Mouse (Mus musculus): ENCODE data around the gene Irgq.

The Irgq gene

DNA sequence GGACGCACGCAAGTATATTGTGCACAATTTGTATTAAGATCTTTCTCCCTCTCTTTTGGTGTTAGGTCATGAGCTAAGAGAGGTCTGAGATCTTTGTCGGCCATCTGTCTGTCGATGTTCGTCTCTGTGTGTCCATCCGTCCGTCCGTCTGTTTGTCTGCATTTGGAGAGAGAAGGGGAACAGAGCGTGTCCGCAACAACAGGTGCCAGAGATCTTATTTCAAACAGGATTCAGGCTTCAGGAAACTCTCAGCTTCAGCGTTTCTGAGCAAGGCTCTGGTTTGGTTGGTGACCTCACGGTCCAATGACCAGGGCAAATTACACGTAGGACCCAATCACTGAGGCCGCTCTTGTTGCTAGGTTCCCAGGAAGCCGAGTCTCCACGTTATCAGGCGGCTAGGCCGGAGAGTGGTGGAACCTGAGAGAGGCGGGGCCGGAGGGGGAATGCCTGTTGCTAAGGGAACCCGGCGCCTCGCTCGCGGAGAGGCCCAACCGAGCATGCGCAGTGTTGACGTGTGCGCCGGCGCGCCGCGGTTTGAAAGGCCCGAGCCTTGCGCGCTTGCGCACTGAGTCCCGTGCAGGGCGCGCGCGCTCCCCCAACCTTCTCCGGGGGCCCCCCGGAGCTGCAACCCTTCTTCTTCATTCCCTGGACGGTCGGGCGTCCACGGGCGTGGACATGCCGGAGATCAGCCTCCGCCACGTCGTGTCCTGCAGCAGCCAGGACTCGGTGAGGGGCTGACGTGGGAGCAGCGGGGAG is 16.3 kb downstream of the Irgq start:
- peak; percentile 99 for DNase-seq (ENCODE audit: low read depth, low spot score)

DNA sequence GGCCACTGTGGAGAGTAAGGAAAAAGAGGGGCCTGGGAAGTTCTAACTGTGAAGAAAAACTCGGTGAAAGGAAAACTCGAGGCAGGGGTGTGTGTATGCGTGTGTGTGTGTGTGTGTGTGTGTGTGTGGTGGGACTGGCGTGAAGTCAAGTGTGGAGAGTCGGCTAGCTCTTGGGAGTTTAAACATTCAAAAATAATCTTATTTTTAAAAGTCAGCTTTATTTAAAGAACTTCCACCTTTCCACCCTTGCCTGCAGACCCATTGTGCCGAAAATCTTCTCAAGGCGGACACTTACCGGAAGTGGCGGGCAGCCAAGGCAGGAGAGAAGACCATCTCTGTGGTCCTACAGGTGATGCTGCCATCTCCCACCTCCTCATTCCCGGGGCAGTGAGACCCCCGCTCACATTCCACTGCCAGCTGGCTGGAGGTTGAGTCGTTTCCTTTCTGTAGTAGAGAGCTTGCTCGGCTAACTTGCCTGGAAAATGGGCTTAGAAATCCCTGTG is 17.1 kb downstream of the Irgq start:
- no peak for DNase-seq (ENCODE audit: low read depth, low spot score)

DNA sequence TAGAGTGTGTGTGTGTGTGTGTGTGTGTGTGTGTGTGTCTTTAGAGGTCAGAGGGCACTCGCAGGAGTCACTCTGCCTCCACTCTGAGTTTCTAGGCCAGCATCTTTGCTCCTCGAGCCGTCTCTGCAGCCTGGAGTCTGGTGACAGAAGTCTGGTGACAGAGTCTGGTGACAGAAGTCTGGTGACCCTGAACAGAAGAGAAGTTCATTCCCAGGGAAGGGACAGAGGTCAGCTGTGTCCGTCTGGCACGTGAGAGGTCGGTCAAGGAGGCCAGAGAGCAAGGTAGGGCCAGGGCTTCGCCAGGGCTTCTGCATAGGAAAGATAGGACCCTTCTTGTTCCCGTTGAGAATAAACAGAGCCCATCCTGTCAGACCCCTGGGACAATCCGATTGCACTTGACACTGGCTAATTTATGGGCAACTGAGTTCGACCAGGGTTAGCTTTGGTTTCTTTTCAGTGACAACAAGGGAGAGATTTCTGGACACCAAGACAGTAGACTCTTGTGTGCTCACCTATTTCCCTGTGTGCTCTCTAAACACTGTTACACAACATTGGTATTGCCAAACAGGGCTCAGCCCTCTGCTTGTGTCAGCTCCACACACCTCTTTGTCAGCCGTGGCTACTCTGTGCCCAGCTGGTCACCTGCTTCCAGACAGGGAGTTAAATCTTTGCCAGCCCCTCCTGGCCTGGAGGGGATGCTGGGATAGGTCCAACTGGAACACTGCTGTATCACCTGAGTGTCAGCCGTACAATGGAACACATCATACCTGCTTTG is 21.7 kb downstream of the Irgq start:
- no peak for DNase-seq (ENCODE audit: low read depth, low spot score)

DNA sequence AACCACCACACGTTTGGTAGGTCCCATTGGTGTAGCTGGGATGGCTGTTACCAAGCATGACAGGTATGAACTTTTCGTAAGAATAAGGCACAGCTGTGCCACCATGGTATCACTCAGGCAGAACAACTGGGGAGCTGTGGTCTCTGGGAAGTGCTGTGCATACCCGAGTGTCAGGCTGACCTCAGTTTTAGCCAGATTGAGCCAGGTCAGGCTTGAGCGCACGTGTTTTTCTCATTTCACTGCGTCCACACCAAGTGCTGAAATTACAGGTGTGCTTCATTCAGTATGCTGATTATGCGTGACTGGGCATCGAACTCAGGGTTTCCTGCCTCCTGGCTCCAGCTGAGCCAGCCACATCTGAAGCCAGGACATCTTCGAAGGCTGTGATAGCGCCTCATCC is 25.3 kb downstream of the Irgq start:
- no peak for DNase-seq (ENCODE audit: low read depth, low spot score)

DNA sequence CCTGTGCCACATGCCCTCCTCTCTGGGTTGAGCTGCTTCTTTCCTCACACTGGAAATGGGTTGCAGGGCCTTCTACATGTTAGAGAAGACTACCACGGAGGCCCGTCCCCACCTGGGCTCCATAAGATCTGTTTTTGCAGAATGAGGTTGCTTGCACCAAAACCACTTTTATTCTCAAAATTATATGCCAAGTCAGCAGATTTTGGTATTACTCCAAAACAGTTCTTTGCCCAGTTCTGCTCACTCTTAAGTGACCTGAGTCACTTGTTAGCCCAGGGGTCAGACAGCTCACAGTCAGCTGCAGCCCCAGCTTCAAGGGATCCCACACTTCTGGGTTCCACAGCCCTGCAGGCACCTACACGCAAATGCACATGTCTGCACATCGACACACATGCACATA is 31.0 kb downstream of the Irgq start:
- no peak for DNase-seq (ENCODE audit: low read depth, low spot score)

DNA sequence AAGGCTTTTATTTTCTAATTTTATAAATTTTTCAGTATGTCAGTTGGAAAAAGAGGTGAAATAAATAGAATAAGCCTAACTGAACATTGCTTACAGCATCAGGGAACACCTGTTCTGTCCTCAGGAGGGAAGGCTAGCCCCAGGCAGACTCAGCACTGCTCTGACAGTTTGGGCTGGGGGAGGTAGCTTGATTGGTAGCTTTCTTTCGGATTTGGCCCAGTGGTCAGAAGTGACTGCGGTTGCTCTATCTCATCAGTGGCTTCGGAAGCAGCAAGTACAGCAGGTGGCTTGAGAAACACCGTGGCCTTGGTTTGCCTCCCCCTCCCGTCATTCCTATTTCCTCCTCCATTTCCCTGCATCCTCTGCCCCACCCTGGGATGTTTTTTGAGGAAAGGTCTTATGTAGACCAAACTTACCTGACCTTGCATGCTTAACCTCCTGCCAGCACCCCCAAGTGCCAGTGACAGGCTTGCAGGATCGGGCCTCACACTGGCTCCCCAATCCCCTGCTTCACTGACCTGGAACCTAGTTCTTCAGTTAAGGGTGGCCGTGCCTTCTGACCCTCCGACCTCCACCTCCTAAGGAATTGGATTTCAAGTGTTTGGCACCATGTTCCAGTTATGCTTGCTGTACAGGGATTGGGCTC is 32.8 kb downstream of the Irgq start:
- no peak for DNase-seq (ENCODE audit: low read depth, low spot score)

DNA sequence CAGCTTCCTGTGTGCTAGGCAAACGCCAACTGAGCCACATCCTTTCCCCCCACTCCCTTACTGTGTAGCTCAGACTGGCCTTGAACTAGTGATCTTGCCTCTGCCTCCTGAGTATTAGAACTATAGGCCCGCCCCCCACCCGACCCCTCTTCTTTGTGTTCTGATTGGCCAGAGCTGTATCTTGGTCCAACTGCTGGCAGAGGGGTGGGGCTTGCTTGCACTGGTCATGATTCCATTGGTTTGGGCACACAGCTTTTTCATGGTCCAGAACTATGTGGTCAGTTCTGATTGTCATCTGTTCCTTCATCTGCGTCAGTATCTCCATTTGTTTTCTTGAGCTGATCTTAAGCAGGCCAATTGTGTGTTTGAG is 33.3 kb downstream of the Irgq start:
- DNase-seq (ENCODE audit: low read depth, low spot score): peak; percentile 56

DNA sequence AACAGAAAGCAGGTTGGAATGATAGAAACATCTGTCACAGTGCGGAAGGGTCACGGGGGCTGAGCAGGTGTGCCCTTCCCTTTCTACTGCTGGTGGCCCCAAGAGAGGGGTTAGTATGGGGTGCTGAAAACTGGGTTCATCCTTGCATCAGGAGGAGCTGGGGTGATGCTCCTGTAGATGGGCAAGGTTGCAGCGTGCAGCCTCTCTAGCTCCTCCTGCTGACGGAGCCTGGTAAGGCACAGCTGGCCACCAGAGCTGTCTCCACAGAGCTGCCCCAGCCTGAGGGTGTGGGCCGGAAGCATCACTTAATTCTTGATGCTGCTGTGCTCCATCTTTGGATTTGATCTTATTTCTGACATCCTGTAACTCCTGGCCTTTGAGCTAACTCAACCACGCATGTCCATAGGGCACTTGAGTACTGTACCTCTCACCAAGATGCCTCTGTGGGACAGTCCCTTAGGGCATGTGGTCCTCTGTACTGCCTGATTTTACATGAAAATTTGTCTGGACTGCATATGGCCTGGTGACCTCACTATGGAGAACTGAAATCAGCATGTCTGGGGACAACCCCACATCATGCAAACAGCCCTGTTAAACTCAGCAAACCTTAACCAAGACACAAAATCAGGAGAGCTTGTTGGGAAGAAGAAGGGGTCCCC is 34.2 kb downstream of the Irgq start:
- DNase-seq (ENCODE audit: low read depth, low spot score): peak; percentile 75

DNA sequence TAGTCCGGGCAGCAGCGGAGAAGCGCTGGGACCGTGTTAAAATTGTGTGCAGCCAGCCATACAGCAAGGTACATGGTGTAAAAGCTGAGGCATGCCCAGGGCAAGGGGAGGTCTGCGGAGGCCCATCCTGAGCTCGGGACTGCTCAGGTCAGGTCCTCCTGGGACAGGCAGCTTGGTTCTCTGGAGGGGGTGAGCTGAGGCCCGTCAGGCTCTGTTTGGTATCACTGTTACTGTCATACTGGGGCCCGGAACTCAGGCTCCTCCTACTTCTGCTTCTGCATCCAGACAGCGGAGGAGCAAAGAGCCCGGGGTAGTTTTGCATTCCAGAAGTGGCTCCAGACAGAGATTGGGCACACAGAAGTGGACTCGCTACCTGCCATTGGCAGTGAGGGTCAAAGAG is 35.1 kb downstream of the Irgq start:
- DNase-seq (ENCODE audit: low read depth, low spot score): no peak

DNA sequence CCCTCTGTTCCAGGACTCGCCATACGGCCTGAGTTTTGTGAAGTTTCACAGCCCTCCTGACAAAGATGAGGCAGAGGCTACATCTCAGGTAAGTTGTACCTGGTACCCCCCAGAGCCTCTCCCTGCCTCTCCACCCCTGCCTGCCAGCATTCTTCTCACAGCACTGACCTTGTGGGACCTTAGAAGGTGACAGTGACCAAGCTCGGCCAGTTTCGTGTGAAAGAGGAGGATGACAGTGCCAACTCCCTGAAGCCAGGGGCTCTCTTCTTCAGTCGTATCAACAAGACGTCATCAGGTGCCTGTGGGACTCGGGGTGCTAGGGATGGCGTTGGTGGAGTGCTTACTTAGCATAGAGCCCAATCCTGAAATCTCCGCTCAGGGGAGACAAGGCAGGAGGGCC is 35.7 kb downstream of the Irgq start:
- no peak for DNase-seq (ENCODE audit: low read depth, low spot score)

DNA sequence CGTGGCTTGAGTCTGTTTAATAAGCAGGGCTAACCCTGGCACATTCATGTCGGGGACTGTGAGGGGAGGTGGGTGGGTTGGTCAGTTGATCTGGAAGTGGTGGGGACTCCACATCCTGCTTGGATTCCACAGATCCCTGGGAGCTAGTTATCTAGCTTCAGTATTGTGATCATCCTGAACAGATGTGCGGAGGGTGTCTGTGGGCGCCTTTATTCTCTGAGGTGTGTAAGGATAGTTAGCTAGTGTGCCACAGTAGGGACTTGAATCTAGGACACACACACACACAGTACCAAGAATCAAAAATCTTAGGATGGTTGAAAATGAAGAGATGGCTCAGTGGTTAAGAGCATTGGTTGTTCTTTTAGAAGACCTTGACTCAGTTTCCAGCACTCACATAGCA is 38.0 kb downstream of the Irgq start:
- no peak for DNase-seq (ENCODE audit: low read depth, low spot score)

DNA sequence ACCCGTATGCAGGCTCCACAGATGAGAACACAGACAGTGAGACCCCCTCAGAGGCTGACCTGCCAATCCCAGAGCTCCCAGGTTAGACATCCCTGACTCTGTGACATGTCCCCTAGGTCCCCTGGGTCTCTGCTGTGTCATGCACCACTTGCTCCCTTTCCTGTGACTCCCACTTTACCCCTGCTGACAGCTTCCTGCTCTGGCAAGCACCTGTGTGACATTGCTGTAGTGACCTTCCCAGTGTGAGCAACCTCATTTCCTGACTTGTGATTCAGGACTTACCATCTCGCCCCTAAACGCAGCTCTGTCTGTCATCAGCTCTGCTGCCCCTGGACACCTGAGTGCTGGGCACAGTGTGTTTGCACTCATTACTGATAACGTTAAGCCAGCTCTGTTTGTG is 40.6 kb downstream of the Irgq start:
- no peak for DNase-seq (ENCODE audit: low read depth, low spot score)

DNA sequence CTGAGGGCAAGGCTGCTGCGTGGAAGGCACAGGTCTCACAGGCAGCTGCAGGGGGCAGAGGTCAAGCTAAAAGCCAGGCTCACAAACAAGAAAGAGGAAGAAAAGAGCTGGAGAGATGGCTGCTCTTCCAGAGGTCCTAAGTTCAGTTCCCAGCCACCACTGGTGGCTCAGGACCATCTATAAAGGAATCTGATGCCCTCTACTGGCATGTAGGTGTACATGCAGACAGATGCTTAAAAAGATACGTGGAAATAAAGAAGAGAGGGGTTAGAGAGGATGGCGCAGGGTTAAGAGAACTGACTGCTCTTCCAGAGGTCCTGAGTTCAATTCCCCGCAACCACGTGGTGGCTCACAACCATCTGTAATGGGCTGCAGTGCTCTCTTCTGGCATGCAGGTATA is 42.0 kb downstream of the Irgq start:
- DNase-seq (ENCODE audit: low read depth, low spot score): peak; percentile 69

DNA sequence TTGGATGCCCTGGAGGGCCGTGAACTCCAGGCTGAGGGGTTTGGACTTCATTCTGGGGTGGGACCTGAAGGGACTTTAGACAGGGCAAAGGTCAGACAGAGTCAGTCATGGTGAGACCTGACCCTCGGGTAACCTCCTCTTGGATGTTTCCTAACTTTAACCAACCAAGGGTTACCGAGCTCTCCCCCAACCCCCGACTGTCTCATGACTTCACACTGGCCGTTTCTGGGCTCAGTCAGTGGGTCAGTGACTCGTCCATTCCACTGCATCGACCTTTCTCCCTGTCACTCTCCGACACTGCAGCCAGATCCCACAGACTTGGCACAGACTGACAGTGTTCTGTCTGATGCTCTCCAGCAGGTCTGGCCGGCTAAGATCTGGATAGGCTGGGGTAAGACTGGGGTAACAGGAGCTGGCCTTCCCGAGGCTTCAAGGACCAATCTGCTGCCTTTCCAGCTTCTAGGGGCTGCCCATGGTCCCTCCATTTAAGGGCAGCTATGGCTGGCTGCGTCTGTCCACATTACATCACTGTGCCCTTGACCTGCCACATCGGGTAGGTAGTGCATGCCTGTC is 43.8 kb downstream of the Irgq start:
- DNase-seq (ENCODE audit: low read depth, low spot score): no peak

DNA sequence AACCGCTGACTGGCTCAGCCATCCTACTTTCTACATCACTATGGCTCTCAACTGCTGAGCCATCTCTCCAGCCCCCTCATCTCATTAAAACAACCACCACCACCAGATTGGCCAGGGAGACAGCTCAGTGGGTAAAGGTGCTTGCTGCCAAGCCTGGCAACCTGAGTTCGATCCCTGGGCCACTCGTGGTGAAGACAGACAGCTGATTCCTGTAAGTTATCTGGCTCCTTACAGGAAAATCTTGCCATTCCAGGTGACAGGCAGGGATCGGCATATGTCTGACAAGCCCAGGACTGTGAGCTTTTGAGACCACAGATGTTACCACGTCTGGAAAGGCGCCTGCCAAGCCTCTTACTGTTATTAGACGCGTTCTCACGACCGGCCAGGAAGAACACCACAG is 47.3 kb downstream of the Irgq start:
- no peak for DNase-seq (ENCODE audit: low read depth, low spot score)

DNA sequence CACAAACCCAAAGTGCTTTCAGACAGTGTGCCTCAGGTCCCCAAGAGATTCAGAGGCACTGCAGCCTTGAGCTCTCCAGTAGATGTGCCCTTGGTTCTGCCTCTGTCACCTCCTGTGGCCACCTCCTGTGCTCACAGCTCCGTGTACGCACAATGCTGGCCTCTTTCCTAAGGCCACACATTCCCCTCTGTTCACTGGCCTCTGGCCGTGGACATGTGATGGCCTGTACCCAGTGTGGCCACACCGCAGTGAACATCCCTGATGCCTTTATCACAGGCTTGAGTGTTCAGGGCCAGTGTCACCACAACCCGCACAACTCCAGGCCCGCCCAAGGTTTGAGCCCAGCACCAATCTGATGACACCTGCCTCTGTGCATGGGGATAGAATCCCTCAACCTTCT is 54.4 kb downstream of the Irgq start:
- DNase-seq (ENCODE audit: low read depth, low spot score): no peak

DNA sequence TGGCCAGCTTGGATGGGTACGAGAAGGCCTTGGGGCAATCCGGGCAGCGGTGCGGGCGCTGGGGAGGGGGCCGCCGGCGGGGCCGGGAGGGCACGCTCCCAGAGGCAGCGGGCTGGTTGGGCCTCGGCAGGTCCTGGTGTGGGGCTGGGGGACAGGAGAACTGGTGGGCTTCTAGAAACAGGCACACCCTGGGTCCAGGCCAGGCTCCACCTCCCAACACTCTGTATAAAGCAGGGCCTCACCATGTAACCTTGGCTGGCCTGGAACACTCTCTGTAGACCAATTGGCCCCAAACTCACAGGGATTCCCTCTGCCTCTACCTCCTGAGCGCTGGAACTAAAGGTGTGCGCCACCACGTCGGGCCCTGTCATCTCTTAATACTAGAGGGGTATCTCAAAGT is 55.5 kb downstream of the Irgq start:
- DNase-seq (ENCODE audit: low read depth, low spot score): peak; percentile 44

DNA sequence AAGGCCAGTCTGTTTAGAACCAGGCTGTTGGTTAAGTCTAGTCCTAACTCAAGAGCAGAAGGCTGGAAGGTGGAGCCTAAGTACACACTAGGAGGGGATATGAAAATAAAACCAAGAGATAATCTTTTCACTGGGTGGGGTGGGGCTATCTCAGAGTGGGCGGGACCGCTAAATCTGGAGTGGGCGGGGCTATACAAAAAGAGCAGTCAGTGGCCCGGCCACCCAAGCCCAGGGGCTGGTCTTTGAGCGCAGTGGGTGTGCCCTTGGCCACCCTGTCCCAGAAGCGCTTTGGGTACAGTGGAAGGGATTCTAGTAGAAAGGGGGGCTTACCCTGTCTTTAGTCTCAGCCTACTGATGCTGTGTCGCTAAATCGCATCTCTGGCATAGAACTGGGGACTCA is 56.3 kb downstream of the Irgq start:
- DNase-seq (ENCODE audit: low read depth, low spot score): no peak

DNA sequence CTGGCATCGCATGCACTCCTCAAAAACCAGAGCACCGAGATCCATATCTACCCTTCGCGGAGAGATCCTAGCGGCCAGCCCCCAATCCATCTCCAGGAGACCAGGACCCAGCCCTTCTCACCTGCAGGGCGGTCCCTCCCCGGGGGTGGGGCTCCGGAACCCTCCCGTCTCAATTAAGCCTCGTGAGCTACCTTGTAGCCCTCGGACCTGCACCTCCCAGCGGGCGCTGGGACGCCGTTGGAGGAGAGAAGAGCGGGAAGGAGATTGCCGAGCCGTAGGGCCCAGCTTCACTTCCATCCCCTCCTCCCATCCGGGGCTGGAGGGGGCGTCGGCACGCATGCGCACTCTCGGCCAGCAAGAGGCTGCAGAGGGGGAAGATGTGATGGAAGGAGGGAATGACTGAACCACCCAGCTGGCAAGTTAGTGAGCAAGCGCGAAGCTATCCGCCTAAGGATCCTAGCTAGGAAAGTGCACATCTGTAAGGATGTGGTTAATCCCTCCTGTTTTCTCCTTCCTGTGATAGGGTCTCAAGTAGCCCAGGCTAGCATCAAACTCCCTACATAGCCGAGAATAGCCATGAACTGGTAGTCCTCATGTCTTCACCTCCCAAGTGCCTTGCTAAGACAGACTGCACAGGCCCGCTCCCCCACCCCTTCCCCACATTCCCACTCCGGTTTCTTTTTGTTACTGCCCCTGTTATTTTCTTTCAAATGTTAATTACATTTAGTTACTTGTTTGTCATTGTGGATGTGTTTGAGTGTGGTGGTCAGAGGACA is 57.0 kb downstream of the Irgq start, which contains the start of the genes Ethe1 and Zfp575:
Gene Ethe1, plus strand, starts transcription at position 214 of the 776 bp plus-strand sequence.
Gene Zfp575, minus strand, starts transcription at position 312 of the 776 bp plus-strand sequence.
- peak; percentile 83 for DNase-seq (ENCODE audit: low read depth, low spot score)
